In the genomic region with DNA sequence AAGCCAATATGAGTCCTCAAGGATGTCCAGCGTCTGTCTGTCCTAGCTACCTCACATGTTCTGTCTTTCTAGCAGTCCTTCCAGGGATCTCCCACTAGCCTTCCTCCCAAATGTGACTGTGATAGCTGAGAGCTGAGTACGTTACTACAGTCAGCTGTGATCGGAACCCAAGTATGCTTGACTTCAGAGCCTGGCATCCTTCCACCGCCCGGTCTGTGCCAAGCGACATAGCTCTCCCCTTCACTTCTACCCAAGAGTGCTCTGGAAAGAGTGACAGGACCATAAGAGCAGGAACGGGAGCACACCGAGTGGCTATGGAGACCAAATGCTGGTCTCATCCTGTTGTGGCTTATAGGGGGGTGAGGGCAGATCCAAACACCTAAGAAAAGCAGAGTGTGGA, we compare ENCODE assay signal across 17 mouse cellular contexts. TPM values are rescaled to one million over a fixed set of nuclear protein-coding genes. Genes with fewer than 3 reads are reported as not detected.
A peak's percentile ranks its signal among the peaks of the same experiment; 100 is the strongest.
DNase-seq lines count a peak whose midpoint lies in the region; ATAC-seq and TF ChIP-seq lines count a peak whose summit lies in the region.
"Had no signal": no experiment of that assay in that cellular context is flagged by ENCODE, and none has a peak within 500 bp of the region (broad histone marks: within the 10 kb centered on the region; RNA-seq: fewer than 3 reads in every experiment).

No protein-coding gene starts in this region.

- H3K4me1 ChIP-seq in hindbrain, embryonic 13.5 days (replicated peaks) = peaks cover 19% of the 10 kb centered on the region
- H3K4me1 ChIP-seq in neural tube, embryonic 13.5 days (replicated peaks) = peaks cover 23% of the 10 kb centered on the region

- peak; percentile 69 for ATAC-seq in hindbrain, embryonic 13.5 days (ENCODE audit: low FRiP score)
- ATAC-seq in neural tube, embryonic 13.5 days (ENCODE audit: low read depth) = peak; percentile 81

- no peak overlapping the region for H3K4me3 ChIP-seq in layer of hippocampus, adult 2 months
- no peak overlapping the region for H3K4me3 ChIP-seq in hindbrain, embryonic 13.5 days
- no peak overlapping the region for H3K4me3 ChIP-seq in neural tube, embryonic 13.5 days

- no peak overlapping the region for H3K4me2 ChIP-seq in hindbrain, embryonic 13.5 days
- H3K4me2 ChIP-seq in neural tube, embryonic 13.5 days = peak overlapping the region; percentile 25
- H3K4me2 ChIP-seq: heart, embryonic 11.5 days had no signal

- intact Hi-C loops in heart, postnatal 36 days (cut with DNase I) = no loop called here

- peak overlapping the region; percentile 73; the same call in 1 of the 2 replicates for H3K27ac ChIP-seq in layer of hippocampus, adult 2 months
- H3K27ac ChIP-seq in hindbrain, embryonic 13.5 days = peak overlapping the region; percentile 91
- H3K27ac ChIP-seq in neural tube, embryonic 13.5 days (replicated peaks) = peak overlapping the region; percentile 86
- H3K27ac ChIP-seq: liver, embryonic 14.5 days; macrophage had no signal

- no peaks in the 10 kb centered on the region for H3K36me3 ChIP-seq in hindbrain, embryonic 13.5 days
- no peaks in the 10 kb centered on the region for H3K36me3 ChIP-seq in neural tube, embryonic 13.5 days
- H3K36me3 ChIP-seq: G1E had no signal

- TF ChIP-seq CTCF in layer of hippocampus, adult 2 months (conservative IDR thresholded peaks at IDR 0.05) = no peak

- H3K27me3 ChIP-seq in hindbrain, embryonic 13.5 days = no peaks in the 10 kb centered on the region
- H3K27me3 ChIP-seq in neural tube, embryonic 13.5 days = no peaks in the 10 kb centered on the region

- DNase-seq in layer of hippocampus, adult 2 months (ENCODE audit: low spot score in 2 of 2) = no peak
- DNase-seq in layer of hippocampus, adult 9-11 months = no peak
- peak; percentile 51 to 62 for DNase-seq in right cerebral cortex, postnatal 10 days (ENCODE audit: low spot score in 2 of 2)
- DNase-seq in right cerebral cortex, postnatal 25 days = no peak
- DNase-seq in heart, postnatal 36 days = no peak
- no peak for DNase-seq in adrenal gland, adult 8-10 months
- DNase-seq: adrenal gland, postnatal 25 days; gastrocnemius, postnatal 25 days; heart, postnatal 4 days; kidney, adult 8-10 months; thymus, adult 2 months had no signal

- no peaks in the 10 kb centered on the region for H3K9me3 ChIP-seq in hindbrain, embryonic 13.5 days
- no peaks in the 10 kb centered on the region; the same call in 1 of the 2 replicates for H3K9me3 ChIP-seq in neural tube, embryonic 13.5 days
- H3K9me3 ChIP-seq: G1E had no signal

- WGBS in hindbrain, embryonic 13.5 days = 70% methylated on average over 8 of the region's 8 CpGs
- WGBS in neural tube, embryonic 13.5 days = 76% methylated on average over 8 of the region's 8 CpGs

- no peak overlapping the region for H3K9ac ChIP-seq in hindbrain, embryonic 13.5 days
- H3K9ac ChIP-seq in neural tube, embryonic 13.5 days = no peak overlapping the region
- H3K9ac ChIP-seq: liver, embryonic 14.5 days had no signal

RNA-seq across cellular contexts. Expression of gene Utp18, which starts 55.6 kb away (rescaled TPM):
- 10 to 100 TPM; 23.8 to 24.2 TPM for total RNA-seq in layer of hippocampus, adult 2 months (2021)
- polyA plus RNA-seq in hindbrain, embryonic 13.5 days (2015; fragmentation: Nextera tagmentation; extraction: Ambion mirVana) = 29.9 and 31.8 TPM in 2 replicates
- polyA plus RNA-seq in neural tube, embryonic 13.5 days (2015; fragmentation: Nextera tagmentation; extraction: Ambion mirVana) = 31.6 and 35.8 TPM in 2 replicates
- 1 to 10 TPM; 9.7 to 10.0 TPM for total RNA-seq in heart, postnatal 36 days (2021)
- 10 to 100 TPM; 20.7 to 29.2 (median 22.0) TPM for total RNA-seq in adrenal gland, adult 8-10 months (2022)

RNA-seq across cellular contexts. Expression of gene Mbtd1, which starts 55.7 kb away (rescaled TPM):
- total RNA-seq in layer of hippocampus, adult 2 months (2021) = 10 to 100 TPM; 35.4 to 42.8 TPM
- polyA plus RNA-seq in hindbrain, embryonic 13.5 days (2015; fragmentation: Nextera tagmentation; extraction: Ambion mirVana) = 34.5 and 34.8 TPM in 2 replicates
- polyA plus RNA-seq in neural tube, embryonic 13.5 days (2015; fragmentation: Nextera tagmentation; extraction: Ambion mirVana) = 28.1 and 33.4 TPM in 2 replicates
- 10 to 100 TPM; 14.5 to 18.1 TPM for total RNA-seq in heart, postnatal 36 days (2021)
- 10 to 100 TPM; 25.4 to 38.4 (median 30.7) TPM for total RNA-seq in adrenal gland, adult 8-10 months (2022)

Comparison
In these comparisons a context has a peak if more than half of its experiments do, and no peak if none do; other contexts are left out.
1. DNase-seq: peak in right cerebral cortex, postnatal 10 days (2 of 2); none in layer of hippocampus, adult 2 months (0 of 2), layer of hippocampus, adult 9-11 months (single experiment), right cerebral cortex, postnatal 25 days (single experiment), heart, postnatal 36 days (0 of 2) and adrenal gland, adult 8-10 months (single experiment).
2. Peak in every context shown above with its lines, with median percentiles within 50 percentile points of each other: H3K27ac ChIP-seq.